Mouse (Mus musculus) heart, postnatal 36 days (tissue): ENCODE data around the gene Pdzd2. TPM values are rescaled to one million over a fixed set of nuclear protein-coding genes. Genes with fewer than 3 reads are reported as not detected.

ENCODE experiments used
- DNase-seq, 2 experiments: peaks; one replicate each; pipeline ENCODE4 v3.0.0; 2021 to 2022
- intact Hi-C: fragments of 180-260 bp; cut with DNase I; formaldehyde crosslinking; loops from one replicate; pipeline ENCODE4 v1.15.1; 2025
- total RNA-seq, 2 experiments: library from RNA; stranded (reverse); gene quantifications; 2 replicates each; pipeline ENCODE4 v1.2.3; 2021

The Pdzd2 gene
- 100 to 1,000 TPM in 1 of 2 experiments, 10 to 100 TPM in 1; 86.3 to 104 TPM for total RNA-seq

- intact Hi-C loops, result loop anchor here (1.0 to 5.0 kb wide), 5 partner anchors 47 to 367 kb away; no protein-coding TSS in a partner anchor
- DNase-seq, result peak; percentile 89 to 92
Measured at GRCm38 (mm10) chr15:12739277-12740247, at the start of gene Pdzd2. Gene Pdzd2 (minus strand): TSS chr15:12739924.

DNA sequence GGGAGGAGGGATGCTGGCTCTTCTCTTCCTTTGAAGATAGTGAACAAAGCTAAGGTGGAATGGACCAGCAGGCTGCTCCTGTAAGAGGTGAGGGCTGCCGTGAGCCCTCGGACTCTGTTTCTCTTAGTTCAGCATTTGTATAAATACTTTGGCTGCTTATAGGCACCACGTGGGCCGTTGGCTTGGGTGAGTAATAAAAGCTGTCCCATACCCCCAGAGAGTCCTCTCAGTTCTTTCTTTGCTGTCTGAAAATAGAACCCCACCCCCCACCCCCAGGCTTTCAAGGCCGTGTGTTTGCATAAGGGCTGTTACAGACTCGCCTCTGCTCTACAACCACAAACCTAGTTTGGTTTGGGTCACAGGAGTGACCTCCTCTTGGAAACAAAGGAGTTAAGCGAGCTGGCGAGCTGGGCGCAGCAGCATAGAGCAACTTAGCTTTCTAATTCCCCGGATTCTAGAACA is 49.7 kb upstream of the Pdzd2 start:
- intact Hi-C loops, result no loop called here
- no peak for DNase-seq

- intact Hi-C loops, result no loop called here
- DNase-seq, result no peak
Measured at GRCm38 (mm10) chr15:12788536-12788935, 48.8 kb upstream of the Pdzd2 start.

- no peak for DNase-seq
- intact Hi-C loops, result no loop called here
Measured at GRCm38 (mm10) chr15:12781729-12782326, 42.1 kb upstream of the Pdzd2 start.

DNA sequence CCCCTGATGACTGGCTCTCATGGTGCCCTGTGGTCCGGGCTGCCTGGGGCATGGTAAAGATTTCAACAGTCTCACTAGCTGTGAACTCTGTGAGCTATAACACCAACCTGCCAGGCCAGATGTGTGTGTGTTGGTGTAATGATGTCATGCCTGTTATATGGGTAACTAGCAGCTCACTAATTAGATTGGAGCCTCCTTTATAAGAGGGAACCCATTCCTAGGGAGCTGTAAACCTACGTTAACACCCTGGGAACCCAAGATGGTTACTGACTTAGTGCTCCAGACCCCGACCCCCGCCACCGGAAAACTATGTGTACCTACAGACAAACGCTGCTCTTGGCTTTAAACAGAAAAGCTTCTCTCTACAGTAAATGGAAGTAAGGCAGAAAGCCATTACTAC is 41.6 kb upstream of the Pdzd2 start:
- intact Hi-C loops, result no loop called here
- DNase-seq, result no peak

GRCm38 (mm10) chr15:12774149-12774753 is 34.5 kb upstream of the Pdzd2 start:
- intact Hi-C loops, result no loop called here
- no peak for DNase-seq

DNA sequence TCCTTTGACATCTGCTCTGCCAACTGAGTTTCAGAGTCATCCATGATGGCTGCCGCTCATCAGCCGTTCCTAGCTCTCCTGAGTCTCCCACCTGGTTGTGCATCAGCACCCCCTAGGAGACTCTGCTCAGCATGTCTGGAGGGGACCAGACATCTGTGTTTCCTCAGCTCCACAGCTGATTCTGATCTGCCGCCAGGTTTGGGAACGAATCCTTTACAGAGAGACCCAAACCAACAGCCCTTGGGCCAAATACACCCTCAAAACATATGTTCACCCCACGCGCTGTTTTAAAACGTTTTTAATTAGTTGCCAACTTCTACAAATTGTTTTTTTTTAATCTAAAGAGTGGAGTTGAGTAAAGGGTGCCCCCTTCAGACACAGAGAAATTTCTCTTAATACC is 31.2 kb upstream of the Pdzd2 start:
- intact Hi-C loops, result no loop called here

DNA sequence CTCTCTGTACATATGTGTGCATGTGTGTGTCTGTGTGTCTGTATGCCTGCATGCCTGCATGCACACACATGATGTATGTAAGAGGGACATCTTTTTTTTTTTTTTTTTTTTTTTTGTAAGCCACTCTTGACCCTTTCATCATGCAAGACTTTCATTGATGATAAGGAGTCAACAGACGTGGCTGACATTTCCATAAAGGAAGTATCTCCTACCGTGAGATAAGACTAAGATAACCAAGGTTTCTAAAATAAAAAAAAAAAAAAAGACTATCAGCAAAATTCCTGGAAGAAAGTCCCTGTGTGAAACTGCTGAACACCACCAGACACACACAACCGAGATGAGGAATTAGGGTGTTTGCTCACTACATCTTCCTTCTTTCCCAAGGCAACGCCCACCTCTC is 27.1 kb upstream of the Pdzd2 start:
- intact Hi-C loops, result no loop called here
- no peak for DNase-seq

More for the DNA sequence above, 31.2 kb upstream of the Pdzd2 start:
- DNase-seq, result no peak

GRCm38 (mm10) chr15:12763147-12763546 is 23.4 kb upstream of the Pdzd2 start:
- DNase-seq, result no peak
- intact Hi-C loops, result no loop called here

DNA sequence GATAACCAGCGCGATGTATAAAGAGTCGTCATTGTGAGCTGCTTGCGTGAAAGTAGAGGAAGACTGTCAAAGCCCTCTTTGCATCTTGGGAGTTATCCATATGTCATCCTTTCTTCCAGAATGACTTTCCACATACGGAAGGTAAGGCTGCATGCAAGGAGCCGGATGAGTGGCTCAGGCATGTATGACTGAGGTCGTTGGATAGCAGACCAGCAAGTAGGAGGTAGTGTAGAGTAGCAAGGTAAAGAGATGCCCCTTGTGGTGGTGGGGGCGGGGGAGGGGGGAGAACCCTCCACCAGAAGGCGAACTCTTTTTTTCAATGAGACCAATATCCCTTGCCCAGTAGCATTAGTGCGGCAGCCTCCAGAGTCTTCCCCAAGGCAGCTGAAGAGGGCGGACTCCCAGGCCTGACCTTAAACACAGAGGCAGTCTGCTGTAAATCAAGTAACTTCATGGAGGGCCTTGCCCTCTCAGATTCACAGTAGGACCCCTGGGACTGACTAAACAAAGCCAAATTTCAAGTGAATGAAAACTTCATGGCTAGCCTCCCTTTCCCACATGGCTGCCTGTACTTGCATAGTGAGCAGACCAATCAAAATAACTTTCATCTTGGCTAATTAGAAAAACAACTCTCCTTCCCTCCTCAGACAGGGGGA is 22.7 kb upstream of the Pdzd2 start:
- no peak for DNase-seq
- intact Hi-C loops, result no loop called here

- intact Hi-C loops, result no loop called here
- DNase-seq, result no peak
Measured at GRCm38 (mm10) chr15:12760747-12761146, 21.0 kb upstream of the Pdzd2 start.

GRCm38 (mm10) chr15:12758461-12758860 is 18.7 kb upstream of the Pdzd2 start:
- intact Hi-C loops, result no loop called here
- DNase-seq, result peak; percentile 32 to 49

DNA sequence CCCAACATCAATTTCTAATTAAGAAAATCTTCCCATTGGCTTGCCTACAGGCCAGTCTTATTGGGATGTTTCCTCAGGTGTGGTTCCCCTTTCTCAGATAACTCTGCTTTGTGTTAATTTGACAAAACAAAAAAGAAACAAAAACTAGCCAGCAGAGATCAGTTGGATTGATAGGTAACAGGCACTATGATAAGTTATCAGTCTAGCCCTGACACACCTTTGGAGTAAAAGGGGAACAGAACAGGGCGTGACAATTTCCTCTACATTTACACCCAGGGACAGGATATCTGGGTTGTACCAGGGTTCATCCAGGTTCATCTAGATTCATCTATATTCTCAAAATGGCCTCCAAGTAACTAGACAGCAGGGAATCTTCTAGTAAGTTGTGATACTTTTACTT is 18.0 kb upstream of the Pdzd2 start:
- intact Hi-C loops, result no loop called here
- no peak for DNase-seq

GRCm38 (mm10) chr15:12753201-12753600 is 13.5 kb upstream of the Pdzd2 start:
- intact Hi-C loops, result no loop called here

GRCm38 (mm10) chr15:12750963-12751362 is 11.2 kb upstream of the Pdzd2 start:
- intact Hi-C loops, result no loop called here
- DNase-seq, result no peak

More at GRCm38 (mm10) chr15:12753201-12753600, 13.5 kb upstream of the Pdzd2 start:
- peak; percentile 35 to 42 for DNase-seq

DNA sequence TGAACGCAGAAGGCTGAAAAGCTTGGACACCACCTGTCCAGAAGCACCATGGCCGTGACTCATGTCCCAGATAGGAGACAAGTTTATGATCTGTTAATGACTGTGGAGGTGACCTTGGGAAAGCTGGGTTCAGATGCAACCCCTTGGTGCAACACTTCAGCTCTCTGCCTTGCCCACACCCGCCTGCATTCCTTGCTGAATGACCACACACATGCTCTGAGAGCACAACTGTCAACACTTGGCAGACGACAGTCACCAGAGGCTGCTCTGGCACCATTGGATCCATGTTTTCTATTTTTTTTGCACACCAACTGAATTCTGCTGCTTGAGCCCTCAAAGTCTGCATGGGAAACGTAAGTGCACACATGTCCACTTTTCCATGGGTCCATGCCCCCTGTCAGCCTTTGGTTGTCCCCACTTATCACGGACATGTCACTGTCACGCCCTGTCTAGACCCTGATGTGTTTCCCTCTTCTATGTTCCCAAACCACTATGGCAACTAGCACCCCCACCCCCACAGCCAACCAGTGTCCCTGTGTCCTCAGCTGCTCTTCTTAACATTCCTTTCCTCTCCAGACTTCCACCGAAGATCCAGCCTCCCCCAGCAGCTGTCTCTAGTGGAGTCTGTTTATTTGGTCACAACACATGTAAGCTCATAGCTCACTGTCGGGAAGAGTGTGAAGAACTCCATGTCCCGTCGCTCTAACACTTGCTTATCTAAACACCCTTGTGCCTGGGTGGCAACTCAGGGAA is 10.0 kb upstream of the Pdzd2 start:
- DNase-seq, result peak; percentile 34 to 60

GRCm38 (mm10) chr15:12742117-12742906 is 2.6 kb upstream of the Pdzd2 start:
- intact Hi-C loops, result no loop called here
- no peak for DNase-seq

More for the DNA sequence above, 10.0 kb upstream of the Pdzd2 start:
- intact Hi-C loops, result no loop called here

DNA sequence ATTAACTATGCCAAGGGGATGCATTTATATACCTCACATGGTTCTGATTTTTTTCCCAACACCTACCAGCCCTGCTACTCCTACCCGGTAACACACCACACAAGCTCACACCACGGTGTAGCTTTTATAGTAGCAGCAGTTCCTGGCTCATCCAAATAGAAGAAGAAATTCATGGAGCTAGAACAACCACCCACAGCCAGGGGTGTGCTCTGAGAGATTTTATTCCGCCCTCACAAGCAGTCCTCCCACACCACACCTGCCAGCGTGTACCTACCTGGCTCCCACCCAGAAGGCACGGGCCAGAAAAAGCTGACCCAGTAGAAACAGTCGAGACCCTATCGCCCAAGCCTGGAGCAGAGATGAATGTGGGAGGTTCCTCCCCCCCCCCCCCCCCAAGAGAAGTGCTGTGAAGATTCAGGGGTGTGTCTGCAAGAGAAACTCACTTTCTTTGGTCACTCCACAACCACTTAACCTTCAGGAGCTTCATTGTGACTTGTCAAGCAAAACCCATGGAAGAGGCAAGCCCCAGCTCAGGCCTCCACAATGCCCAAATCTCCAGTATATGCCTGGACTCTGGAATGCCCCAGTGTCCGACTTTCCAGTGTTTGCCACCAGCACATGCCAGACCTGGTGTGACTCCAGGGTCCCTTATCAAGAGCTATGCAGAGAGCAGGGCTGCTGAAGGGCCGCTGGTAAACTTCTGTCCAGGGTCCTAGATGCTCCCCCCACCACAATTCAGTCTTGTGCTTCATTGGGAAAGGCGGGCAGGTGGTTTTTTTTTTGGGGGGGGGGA is 1.2 kb downstream of the Pdzd2 start:
- intact Hi-C loops, result loop anchor here (2.0 to 5.0 kb wide), 4 partner anchors 46 to 366 kb away; no protein-coding TSS in a partner anchor
- DNase-seq, result no peak
